Mouse (Mus musculus) cerebellum, postnatal 10 days (tissue): Measurements from ENCODE around the gene Myog.
A peak's percentile ranks its signal among the peaks of the same experiment; 100 is the strongest.
"Not testable (repeated sequence)": the region's sequence is repeated elsewhere in the genome, so short reads cannot be mapped to it uniquely, and the experiment has no call there.

Experiments used
- DNase-seq, 2 experiments: peaks; one replicate each; pipeline ENCODE4 v3.0.0; 2021; ENCODE audit warnings: mixed read lengths in 2 of 2

Myog gene

DNA sequence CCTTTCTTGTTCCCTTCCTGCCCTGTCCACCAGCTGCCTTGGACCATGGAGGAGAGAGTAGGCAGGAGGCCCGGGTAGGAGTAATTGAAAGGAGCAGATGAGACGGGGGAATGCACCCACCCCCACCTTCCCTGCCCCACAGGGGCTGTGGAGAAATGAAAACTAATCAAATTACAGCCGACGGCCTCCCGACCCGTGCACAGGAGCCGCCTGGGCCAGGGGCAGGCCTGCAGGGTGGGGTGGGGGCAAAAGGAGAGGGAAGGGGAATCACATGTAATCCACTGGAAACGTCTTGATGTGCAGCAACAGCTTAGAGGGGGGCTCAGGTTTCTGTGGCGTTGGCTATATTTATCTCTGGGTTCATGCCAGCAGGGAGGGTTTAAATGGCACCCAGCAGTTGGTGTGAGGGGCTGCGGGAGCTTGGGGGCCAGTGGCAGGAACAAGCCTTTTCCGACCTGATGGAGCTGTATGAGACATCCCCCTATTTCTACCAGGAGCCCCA is at the start of gene Myog:
TSS of gene Myog (plus strand) at position 392 of the 502 bp plus-strand sequence.
- no peak for DNase-seq

- no peak for DNase-seq
Observed at GRCm38 (mm10) chr1:134240701-134241100, 49.1 kb upstream of the Myog start.

- no peak for DNase-seq
Observed at GRCm38 (mm10) chr1:134241298-134241697, 48.5 kb upstream of the Myog start.

DNA sequence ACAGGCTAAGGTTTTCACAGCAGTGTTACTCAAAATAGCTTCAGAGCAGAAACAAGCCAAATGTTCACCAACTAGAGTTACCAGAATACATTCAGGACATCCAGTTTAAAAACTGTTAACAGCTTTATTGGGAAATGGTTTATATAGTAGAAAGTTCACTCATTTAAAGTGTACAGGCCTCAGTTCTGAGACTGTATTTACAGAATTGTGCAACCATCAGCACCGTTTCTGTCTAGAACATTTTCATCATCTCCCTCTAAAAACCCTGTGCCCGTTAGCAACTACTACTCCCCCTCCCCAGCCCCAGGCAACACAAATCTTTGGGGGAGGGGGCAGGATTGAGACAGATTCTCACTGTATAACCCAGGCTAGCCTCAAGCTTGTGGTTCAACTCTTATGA is 47.5 kb upstream of the Myog start:
- DNase-seq, result no peak

DNA sequence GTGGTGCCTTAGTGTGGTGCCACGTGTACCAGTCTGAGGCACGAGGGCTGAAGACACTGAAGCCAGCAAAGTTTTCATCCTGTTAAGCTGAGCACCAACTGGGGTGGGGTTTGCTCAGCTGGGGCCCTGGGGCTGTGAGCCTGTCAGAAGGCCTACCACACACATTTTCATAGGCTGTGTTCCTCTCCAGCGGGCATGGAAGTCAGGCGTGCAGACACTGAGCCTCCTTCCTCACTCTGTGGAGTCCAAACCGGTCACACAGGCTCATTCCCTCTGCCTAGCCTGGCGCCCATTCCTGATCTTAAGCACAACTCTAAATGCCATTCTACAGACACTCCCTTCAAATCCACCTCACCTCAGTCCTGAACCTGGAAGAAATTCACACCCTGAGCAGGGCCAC is 46.3 kb upstream of the Myog start:
- no peak for DNase-seq

GRCm38 (mm10) chr1:134243948-134244914 is 45.6 kb upstream of the Myog start:
- peak; percentile 97 to 98 for DNase-seq

GRCm38 (mm10) chr1:134245004-134245717 is 44.6 kb upstream of the Myog start:
- peak; percentile 62 to 74 for DNase-seq

- DNase-seq, result peak; percentile 44 to 56
Observed at GRCm38 (mm10) chr1:134246590-134246989, 43.2 kb upstream of the Myog start.

DNA sequence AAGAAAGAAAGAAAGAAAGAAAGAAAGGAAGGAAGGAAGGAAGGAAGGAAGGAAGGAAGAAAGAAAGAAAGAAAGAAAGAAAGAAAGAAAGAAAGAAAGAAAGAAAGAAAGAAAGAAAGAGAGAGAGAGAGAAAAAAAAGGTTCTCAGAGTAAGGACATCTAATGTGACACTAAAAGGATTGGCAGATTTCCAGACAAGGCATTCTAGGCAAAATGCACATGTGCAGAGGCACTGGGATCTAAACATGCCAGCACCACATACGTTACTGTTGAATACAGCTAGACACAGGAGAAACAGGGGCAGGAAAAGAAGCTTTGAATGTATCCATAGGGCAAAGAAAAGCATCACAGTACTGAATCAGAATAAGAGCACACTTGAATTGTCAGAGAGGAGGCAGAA is 40.1 kb upstream of the Myog start:
- not testable (repeated sequence) for DNase-seq

GRCm38 (mm10) chr1:134264341-134264740 is 25.4 kb upstream of the Myog start:
- no peak for DNase-seq

GRCm38 (mm10) chr1:134265797-134266196 is 24.0 kb upstream of the Myog start:
- DNase-seq, result peak; percentile 39 to 60

DNA sequence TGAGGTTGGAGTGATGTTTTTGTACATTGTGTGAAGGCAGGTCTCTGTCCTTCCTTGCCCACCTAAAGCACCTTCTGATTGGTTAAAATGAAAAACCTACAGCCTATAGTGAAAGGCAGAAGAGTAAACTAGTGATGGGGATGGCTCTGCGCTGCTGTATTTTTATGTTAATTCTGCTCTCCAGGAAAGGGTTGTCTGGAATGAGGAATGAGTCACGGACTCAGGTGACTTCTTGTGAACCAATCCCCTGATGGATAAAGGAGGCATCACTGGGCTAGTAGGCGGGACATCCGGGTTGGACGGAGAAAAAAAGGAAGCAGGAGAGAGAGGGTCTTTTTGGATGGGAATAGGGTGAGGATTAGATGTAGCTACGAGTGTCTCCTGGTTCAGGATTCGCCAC is 19.8 kb upstream of the Myog start:
- no peak for DNase-seq

GRCm38 (mm10) chr1:134272754-134273250 is 17.0 kb upstream of the Myog start:
- no peak for DNase-seq

- DNase-seq, result peak; percentile 80 to 82
Observed at GRCm38 (mm10) chr1:134273493-134274395, 16.0 kb upstream of the Myog start.

- DNase-seq, result peak; percentile 92 to 94
Observed at GRCm38 (mm10) chr1:134274483-134274920, 15.3 kb upstream of the Myog start.

- peak; percentile 81 to 84 for DNase-seq
Observed at GRCm38 (mm10) chr1:134275616-134276464, 13.9 kb upstream of the Myog start.

DNA sequence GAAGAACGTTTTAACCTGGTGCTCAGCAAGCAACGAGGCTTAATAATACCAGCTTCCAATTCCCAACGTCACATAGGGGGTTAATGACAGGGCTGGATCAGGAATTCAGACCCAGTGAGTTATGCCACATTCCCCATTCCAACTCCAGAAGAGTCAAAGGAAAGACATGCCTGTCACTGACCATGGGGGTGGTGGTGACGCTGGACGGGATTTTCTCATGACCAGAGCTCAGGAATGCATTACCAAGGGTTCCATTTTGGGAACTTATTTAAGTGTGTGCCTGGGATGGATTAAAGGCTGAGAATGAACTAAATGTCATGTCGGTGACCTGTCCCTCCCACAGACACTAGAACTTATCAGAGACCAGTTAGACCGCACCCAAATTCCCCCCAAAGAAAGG is 13.0 kb upstream of the Myog start:
- no peak for DNase-seq

GRCm38 (mm10) chr1:134280174-134280573 is 9.6 kb upstream of the Myog start:
- DNase-seq, result peak; percentile 67 to 68

GRCm38 (mm10) chr1:134281563-134281962 is 8.2 kb upstream of the Myog start:
- DNase-seq, result no peak

DNA sequence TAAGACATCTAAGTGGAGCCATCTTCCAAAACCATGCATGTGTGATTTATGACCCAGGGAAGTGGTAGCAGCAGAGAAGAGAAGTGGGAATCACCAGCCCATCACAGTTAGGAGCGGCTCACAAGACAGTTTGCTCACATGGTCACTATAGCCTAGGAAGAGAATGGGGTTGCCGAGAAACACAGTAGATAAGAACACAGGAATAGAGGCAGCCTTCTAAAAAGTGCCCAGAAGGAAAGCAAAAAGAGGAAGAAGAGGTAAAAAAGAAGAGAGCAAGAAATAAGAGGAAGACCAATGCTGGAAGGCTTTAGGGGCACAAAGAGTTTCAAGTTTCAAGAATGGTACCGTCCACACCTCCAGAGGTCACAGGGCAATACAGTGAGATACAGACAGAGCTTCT is 7.4 kb upstream of the Myog start:
- DNase-seq, result no peak

GRCm38 (mm10) chr1:134283108-134283507 is 6.7 kb upstream of the Myog start:
- DNase-seq, result no peak
